Mouse (Mus musculus) kidney, adult 2 months (tissue): ENCODE measurements at regions not wholly inside any gene's neighbourhood (a gene's known extent, or its start where the extent isn't known, plus 50 kb on each side); places are given as distances from the start of the nearest gene placed in this dataset.

ENCODE experiments used
- DNase-seq: peaks from one replicate; pipeline ENCODE4 v3.0.0; 2021
- H3K27ac ChIP-seq: fragments of 200-500 bp; 2 replicates; pipeline ENCODE4 v1.5.1; 2012; ENCODE audit warnings: low read depth, low read length, control low read depth, inconsistent platforms; ENCODE audit not compliant: insufficient read depth
- H3K27me3 ChIP-seq: fragments of 200-500 bp; replicated peaks from 2 replicates; pipeline ENCODE4 v1.6.1; 2012; ENCODE audit warnings: mild to moderate bottlenecking, moderate library complexity, low read length, inconsistent platforms; ENCODE audit not compliant: control insufficient read depth, insufficient read depth
- H3K36me3 ChIP-seq: fragments of 200-500 bp; 2 replicates; pipeline ENCODE4 v1.6.1; 2012; ENCODE audit warnings: mild to moderate bottlenecking, moderate library complexity, low read length, inconsistent platforms; ENCODE audit not compliant: control insufficient read depth, insufficient read depth
- H3K4me1 ChIP-seq: fragments of 200-500 bp; 2 replicates; pipeline ENCODE4 v1.6.1; 2011; ENCODE audit warnings: low read length; ENCODE audit not compliant: control insufficient read depth, insufficient read depth
- H3K4me3 ChIP-seq: fragments of 200-500 bp; 2 replicates; pipeline ENCODE4 v1.5.1; 2011; ENCODE audit warnings: mild to moderate bottlenecking, low read depth, low read length, control low read depth; ENCODE audit not compliant: insufficient read depth
- CTCF ChIP-seq: fragments of 200-500 bp; conservative IDR thresholded peaks from 2 replicates; pipeline ENCODE4 v1.5.1; 2011; ENCODE audit warnings: low read depth, mild to moderate bottlenecking, control low read depth, low read length, moderate library complexity, mixed read lengths; ENCODE audit not compliant: insufficient read depth, insufficient read length
- POLR2A ChIP-seq: fragments of 200-500 bp; IDR thresholded peaks from one replicate; pipeline ENCODE4 v1.6.1; 2011; ENCODE audit warnings: low read depth, low read length, control low read depth
- WGBS: fragments of 180-500 bp; shearing (Covaris S2); methylation state at CpG from one replicate; pipeline ENCODE4 v1.1.7; 2018; 5-methylcytosine and 5-hydroxymethylcytosine counted together

- Histone ChIP-seq H3K4me1 (no peaks in the 10 kb centered on the region), H3K27ac (no peak overlapping the region), H3K4me3 (no peak overlapping the region), H3K36me3 (no peaks in the 10 kb centered on the region), H3K27me3 (no peaks in the 10 kb centered on the region)
- DNase-seq = no peak
- TF ChIP-seq POLR2A = no peak
- no peak for TF ChIP-seq CTCF
- WGBS = 87% methylated on average over 3 of the region's 3 CpGs
Observed at GRCm38 (mm10) chrX:159144674-159145073, 65.4 kb upstream of the Rps6ka3 start.

DNA sequence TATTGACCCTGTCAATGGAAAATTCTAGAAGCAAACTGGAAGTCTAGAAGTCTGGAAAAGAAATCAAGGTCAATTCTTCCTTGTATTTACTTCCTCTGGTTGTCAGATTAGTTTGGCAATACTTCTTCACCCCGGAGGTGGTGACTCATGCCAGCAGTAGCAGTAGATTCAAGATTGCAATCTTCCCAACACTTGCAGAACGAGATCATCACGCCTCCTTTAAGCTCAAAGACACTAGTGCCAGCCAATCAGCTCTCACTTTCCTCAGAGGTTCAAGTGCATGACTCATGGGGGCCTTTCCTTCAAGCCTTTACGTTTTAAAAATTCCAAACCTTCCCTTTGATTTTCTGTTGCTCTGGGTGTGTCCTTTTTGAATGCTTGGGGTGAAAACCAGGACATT is 64.9 kb upstream of the Rps6ka3 start:
- Histone ChIP-seq H3K36me3 (no peaks in the 10 kb centered on the region), H3K27ac (no peak overlapping the region), H3K27me3 (no peaks in the 10 kb centered on the region), H3K4me1 (no peaks in the 10 kb centered on the region), H3K4me3 (no peak overlapping the region)
- no peak for DNase-seq
- TF ChIP-seq CTCF (no peak), POLR2A (no peak)
- WGBS = 62% methylated on average over 4 of the region's 4 CpGs

DNA sequence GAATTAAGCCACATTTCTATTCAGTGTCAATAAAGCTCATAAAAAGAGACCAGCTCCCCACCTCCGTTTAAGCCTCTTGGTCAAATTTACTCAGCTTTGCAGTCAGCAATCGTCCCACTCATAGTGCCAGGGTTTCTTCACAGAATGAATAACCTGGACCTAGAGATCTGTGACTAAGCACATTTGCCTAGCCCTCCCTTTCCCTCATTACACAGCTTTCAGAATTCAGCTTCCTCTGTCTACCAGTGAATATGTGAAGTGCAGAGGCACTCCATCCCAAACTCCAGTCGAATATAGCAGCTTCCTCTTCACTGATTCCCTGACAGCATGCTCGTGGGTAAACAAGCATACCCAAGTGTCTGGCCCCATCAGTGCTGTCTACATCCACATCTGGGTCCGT is 54.3 kb upstream of the Rps6ka3 start:
- H3K27ac ChIP-seq = no peak overlapping the region
- no peaks in the 10 kb centered on the region for H3K27me3 ChIP-seq
- no peaks in the 10 kb centered on the region for H3K36me3 ChIP-seq
- WGBS = 38% methylated on average over 5 of the region's 5 CpGs
- H3K4me3 ChIP-seq = no peak overlapping the region
- no peaks in the 10 kb centered on the region for H3K4me1 ChIP-seq
- TF ChIP-seq CTCF (no peak), POLR2A (no peak)
- peak; percentile 1 for DNase-seq

GRCm38 (mm10) chrX:159156976-159157375 is 53.1 kb upstream of the Rps6ka3 start:
- DNase-seq = no peak
- Histone ChIP-seq H3K27ac (no peak overlapping the region), H3K36me3 (no peaks in the 10 kb centered on the region), H3K4me3 (no peak overlapping the region), H3K27me3 (no peaks in the 10 kb centered on the region), H3K4me1 (no peaks in the 10 kb centered on the region)
- WGBS = 55% methylated on average over 4 of the region's 4 CpGs
- TF ChIP-seq CTCF = no peak
- TF ChIP-seq POLR2A = no peak

GRCm38 (mm10) chrX:159159727-159160126 is 50.4 kb upstream of the Rps6ka3 start:
- Histone ChIP-seq H3K36me3 (no peaks in the 10 kb centered on the region), H3K27ac (no peak overlapping the region), H3K4me1 (no peaks in the 10 kb centered on the region), H3K4me3 (no peak overlapping the region), H3K27me3 (no peaks in the 10 kb centered on the region)
- no peak for DNase-seq
- 85% methylated on average over 2 of the region's 2 CpGs for WGBS
- TF ChIP-seq CTCF = no peak
- TF ChIP-seq POLR2A = no peak
